Mouse (Mus musculus) MEL (cell line): ENCODE measurements at regions not wholly inside any gene's neighbourhood (a gene's known extent, or its start where the extent isn't known, plus 50 kb on each side); places are given as distances from the start of the nearest gene placed in this dataset.
A peak's percentile ranks its signal among the peaks of the same experiment; 100 is the strongest.

ENCODE experiments used
- DNase-seq: peaks from one replicate; pipeline ENCODE4 v3.0.0; 2011; ENCODE audit warnings: low read depth, low spot score
- H3K27ac ChIP-seq: 2 replicates; pipeline ENCODE4 v1.5.1; 2012; ENCODE audit warnings: low read depth, mild to moderate bottlenecking, control low read depth, low read length, moderate library complexity; ENCODE audit not compliant: control insufficient read depth
- H3K27me3 ChIP-seq, 2 experiments: fragments of 150-350 bp in 1 of 2; sonication (generic) in 1 of 2; 2 replicates each; pipeline ENCODE4 v1.6.1; 2012; ENCODE audit warnings: low read length in 2 of 2, mild to moderate bottlenecking in 2 of 2, improper control_type of control experiment in 1 of 2, moderate library complexity in 1 of 2; ENCODE audit not compliant: insufficient read depth in 2 of 2, control insufficient read depth in 1 of 2
- H3K36me3 ChIP-seq, 2 experiments: 2 replicates each; pipeline ENCODE4 v1.6.1; 2012 to 2014; ENCODE audit warnings: low read length in 2 of 2, improper control_type of control experiment in 1 of 2, inconsistent platforms in 1 of 2, mild to moderate bottlenecking in 1 of 2; ENCODE audit not compliant: insufficient read depth in 2 of 2, control insufficient read depth in 1 of 2
- H3K4me1 ChIP-seq, 2 experiments: fragments of 150-350 bp in 1 of 2; sonication (generic) in 1 of 2; 2 replicates each; pipeline ENCODE4 v1.6.1; 2012; ENCODE audit warnings: low read length in 2 of 2, improper control_type of control experiment in 1 of 2, mild to moderate bottlenecking in 1 of 2; ENCODE audit not compliant: insufficient read depth in 2 of 2, control insufficient read depth in 1 of 2
- H3K4me3 ChIP-seq, 2 experiments: fragments of 150-350 bp in 1 of 2; sonication (generic) in 1 of 2; 2 replicates each; pipeline ENCODE4 v1.5.1; 2012; ENCODE audit warnings: low read depth in 2 of 2, low read length in 2 of 2, mild to moderate bottlenecking in 2 of 2, moderate library complexity in 2 of 2, control low read depth in 1 of 2, improper control_type of control experiment in 1 of 2; ENCODE audit not compliant: control insufficient read depth in 1 of 2, insufficient read depth in 1 of 2
- H3K79me2 ChIP-seq: 2 replicates; pipeline ENCODE4 v1.6.1; 2012; ENCODE audit warnings: mild to moderate bottlenecking, low read length, moderate library complexity; ENCODE audit not compliant: control insufficient read depth, poor library complexity, insufficient read depth
- H3K9ac ChIP-seq: 2 replicates; pipeline ENCODE4 v1.6.1; 2012; ENCODE audit warnings: low read depth, mild to moderate bottlenecking, control low read depth, low read length, moderate library complexity; ENCODE audit not compliant: control insufficient read depth, poor library complexity, severe bottlenecking
- H3K9me3 ChIP-seq: fragments of 150-350 bp; sonication (generic); replicated peaks from 2 replicates; pipeline ENCODE4 v1.6.1; 2012; ENCODE audit warnings: mild to moderate bottlenecking, low read length, improper control_type of control experiment, moderate library complexity; ENCODE audit not compliant: insufficient read depth
- BHLHE40 ChIP-seq: IDR thresholded peaks from 2 replicates; pipeline ENCODE4 v1.6.1; 2012; ENCODE audit warnings: low read depth, mild to moderate bottlenecking, inconsistent platforms, low read length, improper control_type of control experiment, borderline replicate concordance
- CHD1 ChIP-seq: IDR thresholded peaks from 2 replicates; pipeline ENCODE4 v1.6.1; 2012; ENCODE audit warnings: low read depth, mild to moderate bottlenecking, inconsistent platforms, low read length, improper control_type of control experiment
- CHD2 ChIP-seq: IDR thresholded peaks from 2 replicates; pipeline ENCODE4 v1.6.1; 2011; ENCODE audit warnings: low read length, improper control_type of control experiment
- CTCF ChIP-seq, 3 experiments: IDR thresholded peaks in 2 of 3; conservative IDR thresholded peaks in 1 of 3; 2 replicates each; pipeline ENCODE4 v1.5.1; 2011 to 2012; ENCODE audit warnings: low read length in 3 of 3, low read depth in 2 of 3, mild to moderate bottlenecking in 2 of 3, improper control_type of control experiment in 1 of 3, inconsistent platforms in 1 of 3, mixed read lengths in 1 of 3, moderate library complexity in 1 of 3; ENCODE audit not compliant: control insufficient read depth in 1 of 3, insufficient read depth in 1 of 3, poor library complexity in 1 of 3, severe bottlenecking in 1 of 3
- E2F4 ChIP-seq: IDR thresholded peaks from 2 replicates; pipeline ENCODE4 v1.6.1; 2011; ENCODE audit warnings: low read depth, low read length, improper control_type of control experiment, borderline replicate concordance
- ELF1 ChIP-seq: IDR thresholded peaks from 2 replicates; pipeline ENCODE4 v1.6.1; 2014; ENCODE audit warnings: low read depth, mild to moderate bottlenecking, inconsistent platforms, low read length, improper control_type of control experiment, moderate library complexity
- EP300 ChIP-seq, 2 experiments: IDR thresholded peaks; 2 replicates each; pipeline ENCODE4 v1.6.1; 2011; ENCODE audit warnings: improper control_type of control experiment in 2 of 2, low read length in 2 of 2, low read depth in 1 of 2, mild to moderate bottlenecking in 1 of 2
- GABPA ChIP-seq: IDR thresholded peaks from 2 replicates; pipeline ENCODE4 v1.6.1; 2012; ENCODE audit warnings: low read depth, mild to moderate bottlenecking, inconsistent platforms, low read length, improper control_type of control experiment, moderate library complexity
- HCFC1 ChIP-seq: IDR thresholded peaks from 2 replicates; pipeline ENCODE4 v1.6.1; 2012; ENCODE audit warnings: low read depth, mild to moderate bottlenecking, inconsistent platforms, low read length, improper control_type of control experiment, moderate library complexity
- JUND ChIP-seq: IDR thresholded peaks from 2 replicates; pipeline ENCODE4 v1.6.1; 2011; ENCODE audit warnings: low read depth, mild to moderate bottlenecking, improper control_type of control experiment, low read length
- KAT2A ChIP-seq: conservative IDR thresholded peaks from 2 replicates; pipeline ENCODE4 v1.6.1; 2012; ENCODE audit warnings: low read depth, low read length, improper control_type of control experiment, inconsistent platforms
- MAZ ChIP-seq: IDR thresholded peaks from 2 replicates; pipeline ENCODE4 v1.6.1; 2012; ENCODE audit warnings: low read depth, mild to moderate bottlenecking, inconsistent platforms, low read length, improper control_type of control experiment
- MXI1 ChIP-seq: IDR thresholded peaks from 2 replicates; pipeline ENCODE4 v1.6.1; 2011; ENCODE audit warnings: mild to moderate bottlenecking, low read depth, low read length, improper control_type of control experiment
- NRF1 ChIP-seq: IDR thresholded peaks from 2 replicates; pipeline ENCODE4 v1.6.1; 2014; ENCODE audit warnings: low read depth, mild to moderate bottlenecking, inconsistent platforms, low read length, improper control_type of control experiment, moderate library complexity; ENCODE audit not compliant: poor library complexity, insufficient read depth, severe bottlenecking
- POLR2A ChIP-seq, 2 experiments: IDR thresholded peaks; 2 replicates each; pipeline ENCODE4 v1.6.1; 2011 to 2012; ENCODE audit warnings: low read length in 2 of 2, mild to moderate bottlenecking in 2 of 2, control low read depth in 1 of 2, improper control_type of control experiment in 1 of 2, low read depth in 1 of 2, moderate library complexity in 1 of 2; ENCODE audit not compliant: control insufficient read depth in 1 of 2, insufficient read depth in 1 of 2, poor library complexity in 1 of 2
- POLR2AphosphoS2 ChIP-seq: IDR thresholded peaks from 2 replicates; pipeline ENCODE4 v1.6.1; 2011; ENCODE audit warnings: low read length, improper control_type of control experiment
- POLR2AphosphoS5 ChIP-seq: IDR thresholded peaks from 2 replicates; pipeline ENCODE4 v1.6.1; 2012; ENCODE audit warnings: low read depth, borderline replicate concordance, mild to moderate bottlenecking, inconsistent platforms, low read length, moderate library complexity, mixed read lengths
- RAD21 ChIP-seq: IDR thresholded peaks from 2 replicates; pipeline ENCODE4 v1.6.1; 2011; ENCODE audit warnings: mild to moderate bottlenecking, low read depth, low read length, improper control_type of control experiment
- RCOR1 ChIP-seq: IDR thresholded peaks from 2 replicates; pipeline ENCODE4 v1.6.1; 2012; ENCODE audit warnings: low read depth, mild to moderate bottlenecking, inconsistent platforms, low read length, improper control_type of control experiment
- SIN3A ChIP-seq: IDR thresholded peaks from 2 replicates; pipeline ENCODE4 v1.6.1; 2012; ENCODE audit warnings: low read length, improper control_type of control experiment, inconsistent platforms
- SMC3 ChIP-seq: IDR thresholded peaks from 2 replicates; pipeline ENCODE4 v1.6.1; 2011; ENCODE audit warnings: low read depth, low read length, improper control_type of control experiment
- TBP ChIP-seq: IDR thresholded peaks from 2 replicates; pipeline ENCODE4 v1.8.0; 2011; ENCODE audit warnings: low read depth, low read length, improper control_type of control experiment
- TCF12 ChIP-seq: IDR thresholded peaks from 2 replicates; pipeline ENCODE4 v1.6.1; 2014; ENCODE audit warnings: low read depth, mild to moderate bottlenecking, inconsistent platforms, low read length, improper control_type of control experiment, moderate library complexity
- USF1 ChIP-seq: IDR thresholded peaks from 2 replicates; pipeline ENCODE4 v1.6.1; 2014; ENCODE audit warnings: low read depth, mild to moderate bottlenecking, inconsistent platforms, low read length, improper control_type of control experiment, moderate library complexity
- USF2 ChIP-seq, 2 experiments: IDR thresholded peaks; 2 replicates each; pipeline ENCODE4 v1.6.1; 2011 to 2012; ENCODE audit warnings: improper control_type of control experiment in 2 of 2, low read length in 2 of 2, borderline replicate concordance in 1 of 2, inconsistent platforms in 1 of 2, low read depth in 1 of 2, mild to moderate bottlenecking in 1 of 2; ENCODE audit not compliant: insufficient read depth in 1 of 2
- ZC3H11A ChIP-seq: IDR thresholded peaks from 2 replicates; pipeline ENCODE4 v1.6.1; 2012; ENCODE audit warnings: low read depth, mild to moderate bottlenecking, inconsistent platforms, low read length, improper control_type of control experiment
- ZKSCAN1 ChIP-seq: IDR thresholded peaks from 2 replicates; pipeline ENCODE4 v1.6.1; 2012; ENCODE audit warnings: low read depth, mild to moderate bottlenecking, inconsistent platforms, low read length, improper control_type of control experiment, moderate library complexity
- ZMIZ1 ChIP-seq: IDR thresholded peaks from 2 replicates; pipeline ENCODE4 v1.6.1; 2012; ENCODE audit warnings: low read depth, mild to moderate bottlenecking, inconsistent platforms, low read length, improper control_type of control experiment, moderate library complexity
- ZNF384 ChIP-seq: IDR thresholded peaks from 2 replicates; pipeline ENCODE4 v1.6.1; 2012; ENCODE audit warnings: low read depth, mild to moderate bottlenecking, inconsistent platforms, low read length, improper control_type of control experiment

DNA sequence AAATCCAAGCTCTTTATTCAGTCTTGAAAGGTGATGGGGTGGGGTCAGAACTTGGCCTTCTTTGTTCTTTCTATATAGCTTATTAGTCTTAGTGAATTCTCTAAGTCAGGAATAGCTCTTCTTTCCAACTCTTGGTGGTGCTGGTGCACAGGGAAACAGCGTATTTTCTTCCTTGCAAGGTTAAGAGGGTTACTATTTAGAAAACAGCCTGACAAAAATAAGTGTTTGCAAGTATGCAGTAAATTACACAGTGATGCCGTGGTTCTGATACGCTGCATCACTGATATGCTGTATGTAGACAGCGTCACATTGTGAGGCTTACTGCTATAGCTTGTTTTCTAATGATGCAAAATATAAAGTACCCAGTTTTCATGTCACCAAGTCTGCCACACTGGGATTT, 78.1 kb upstream of the Fam98a start:
- no peaks in the 10 kb centered on the region for H3K36me3 ChIP-seq
- H3K9ac ChIP-seq = no peak overlapping the region
- H3K4me1 ChIP-seq = no peaks in the 10 kb centered on the region
- H3K4me3 ChIP-seq = no peak overlapping the region
- DNase-seq = no peak
- H3K27ac ChIP-seq = no peak overlapping the region
- TF ChIP-seq ZMIZ1 (no peak), POLR2AphosphoS2 (no peak), BHLHE40 (no peak), HCFC1 (no peak), ZNF384 (no peak), EP300 (IDR thresholded peaks at IDR 0.05; ENCODE audit: low read depth in 1 of 2, low read length in 2 of 2) (no peak), USF2 (IDR thresholded peaks at IDR 0.05; ENCODE audit: borderline replicate concordance in 1 of 2, insufficient read depth in 1 of 2, low read depth in 1 of 2, low read length in 2 of 2) (no peak), TCF12 (no peak), GABPA (no peak), TBP (no peak), RCOR1 (no peak), SMC3 (no peak), CHD2 (no peak), POLR2A (IDR thresholded peaks at IDR 0.05; ENCODE audit: control insufficient read depth in 1 of 2, insufficient read depth in 1 of 2, low read depth in 1 of 2, low read length in 2 of 2, poor library complexity in 1 of 2) (no peak), RAD21 (no peak; the same call in none of the 2 replicates), ELF1 (no peak), POLR2AphosphoS5 (no peak), USF1 (no peak), KAT2A (no peak), MAZ (no peak)
- no peaks in the 10 kb centered on the region for H3K27me3 ChIP-seq
- no peaks in the 10 kb centered on the region for H3K9me3 ChIP-seq
- no peaks in the 10 kb centered on the region for H3K79me2 ChIP-seq

- no peak overlapping the region for H3K4me3 ChIP-seq
- DNase-seq = peak; percentile 23
- no peaks in the 10 kb centered on the region for H3K9me3 ChIP-seq
- TF ChIP-seq RCOR1 (no peak), ZKSCAN1 (no peak), SIN3A (no peak), JUND (no peak), CHD1 (no peak), USF2 (IDR thresholded peaks at IDR 0.05; ENCODE audit: borderline replicate concordance in 1 of 2, insufficient read depth in 1 of 2, low read depth in 1 of 2, low read length in 2 of 2) (no peak), CTCF (IDR thresholded peaks at IDR 0.05 in 2 of 3, conservative IDR thresholded peaks at IDR 0.05 in 1 of 3; ENCODE audit: control insufficient read depth in 1 of 3, insufficient read depth in 1 of 3, low read depth in 2 of 3, low read length in 3 of 3, poor library complexity in 1 of 3, severe bottlenecking in 1 of 3) (peak; percentile 32 to 64 (median 56)), SMC3 (peak; percentile 64), HCFC1 (no peak), E2F4 (no peak), RAD21 (peak; percentile 40), ZMIZ1 (no peak), BHLHE40 (no peak), NRF1 (peak; percentile 71), EP300 (IDR thresholded peaks at IDR 0.05; ENCODE audit: low read depth in 1 of 2, low read length in 2 of 2) (no peak), ZC3H11A (peak; percentile 39), MXI1 (no peak), POLR2A (IDR thresholded peaks at IDR 0.05; ENCODE audit: control insufficient read depth in 1 of 2, insufficient read depth in 1 of 2, low read depth in 1 of 2, low read length in 2 of 2, poor library complexity in 1 of 2) (no peak), CHD2 (no peak), TCF12 (no peak)
- TF ChIP-seq, all 39 proteins: peak for 5
- no peaks in the 10 kb centered on the region for H3K79me2 ChIP-seq
- H3K27ac ChIP-seq = no peak overlapping the region
- no peak overlapping the region for H3K9ac ChIP-seq
- H3K36me3 ChIP-seq = no peaks in the 10 kb centered on the region
- no peaks in the 10 kb centered on the region for H3K27me3 ChIP-seq
- H3K4me1 ChIP-seq = no peaks in the 10 kb centered on the region
Measured at GRCm38 (mm10) chr17:75619472-75619871, 67.7 kb upstream of the Fam98a start.
